Mouse (Mus musculus) spleen, postnatal 10 days (tissue): ENCODE measurements around the gene Ankmy2.
A peak's percentile ranks its signal among the peaks of the same experiment; 100 is the strongest.
"Not testable (repeated sequence)": the region's sequence is repeated elsewhere in the genome, so short reads cannot be mapped to it uniquely, and the experiment has no call there.

Source experiments
- DNase-seq, 2 experiments: peaks; one replicate each; pipeline ENCODE4 v3.0.0; 2021 to 2022; ENCODE audit warnings: low spot score in 2 of 2

Gene Ankmy2

GRCm38 (mm10) chr12:36157638-36158308 lies 859 bp downstream of the Ankmy2 start, which contains the start of gene Bzw2:
TSS of gene Bzw2 (minus strand) at chr12:36158080.
- DNase-seq = peak; percentile 64 to 67

DNA sequence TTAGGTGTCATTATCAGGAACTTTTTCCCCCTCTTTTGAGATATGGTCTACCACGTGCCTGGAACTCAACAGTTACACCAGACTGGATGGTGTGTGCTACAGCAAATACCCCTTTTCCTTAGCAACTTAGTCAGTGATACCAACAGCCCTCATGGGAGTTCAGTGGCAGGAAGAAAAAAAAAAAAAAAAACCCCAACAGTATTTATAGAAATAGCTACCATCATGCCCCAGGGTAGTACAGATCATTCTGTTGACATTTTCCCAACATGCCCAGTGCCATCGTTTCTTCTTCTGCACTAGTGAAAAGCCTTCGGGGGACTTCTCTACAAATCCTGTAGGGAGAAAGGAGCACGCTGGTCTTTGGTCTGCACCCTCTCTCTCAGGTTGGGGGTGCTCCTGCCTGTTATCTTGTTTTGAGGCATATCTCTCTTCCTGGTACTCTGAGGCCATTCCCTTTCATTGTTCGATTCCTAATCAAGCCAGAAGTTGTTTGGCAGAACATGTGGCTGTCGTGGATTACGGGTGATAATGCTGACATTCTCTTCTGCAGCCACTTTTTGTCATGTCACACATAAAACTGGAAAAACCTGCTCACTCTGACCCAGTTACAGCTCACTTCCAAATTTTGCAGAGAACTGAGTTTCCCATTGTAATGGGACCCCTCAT lies 7.3 kb downstream of the Ankmy2 start:
- no peak for DNase-seq

DNA sequence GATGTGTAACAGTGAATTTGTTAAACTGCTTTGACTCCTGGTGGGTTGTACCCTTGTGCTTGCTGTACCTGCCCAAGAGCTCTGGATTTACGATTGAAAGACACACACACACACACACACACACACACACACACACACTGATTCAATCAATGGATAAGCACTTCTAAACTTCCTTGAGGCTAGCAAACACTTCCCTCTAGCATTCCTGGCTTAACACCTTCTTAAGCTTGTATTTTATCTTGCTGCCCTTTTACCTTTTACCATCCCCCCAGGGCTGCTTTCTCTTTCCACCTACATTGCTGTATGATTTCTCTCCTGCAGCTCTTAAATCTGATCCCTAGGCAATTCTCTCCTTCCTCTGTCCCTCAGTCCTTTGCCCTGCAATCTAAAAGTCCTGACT lies 8.4 kb downstream of the Ankmy2 start:
- no peak for DNase-seq

- no peak for DNase-seq
Measured at GRCm38 (mm10) chr12:36177227-36177626, 20.3 kb downstream of the Ankmy2 start.

GRCm38 (mm10) chr12:36182570-36182969 lies 25.7 kb downstream of the Ankmy2 start:
- no peak for DNase-seq

GRCm38 (mm10) chr12:36187081-36187480 lies 30.2 kb downstream of the Ankmy2 start:
- no peak for DNase-seq

- DNase-seq = no peak
Measured at GRCm38 (mm10) chr12:36189610-36190009, 32.7 kb downstream of the Ankmy2 start.

GRCm38 (mm10) chr12:36190343-36190742 lies 33.4 kb downstream of the Ankmy2 start:
- no peak for DNase-seq

GRCm38 (mm10) chr12:36194976-36195375 lies 38.1 kb downstream of the Ankmy2 start:
- DNase-seq = no peak

GRCm38 (mm10) chr12:36205579-36206119 lies 48.7 kb downstream of the Ankmy2 start:
- not testable (repeated sequence) for DNase-seq

DNA sequence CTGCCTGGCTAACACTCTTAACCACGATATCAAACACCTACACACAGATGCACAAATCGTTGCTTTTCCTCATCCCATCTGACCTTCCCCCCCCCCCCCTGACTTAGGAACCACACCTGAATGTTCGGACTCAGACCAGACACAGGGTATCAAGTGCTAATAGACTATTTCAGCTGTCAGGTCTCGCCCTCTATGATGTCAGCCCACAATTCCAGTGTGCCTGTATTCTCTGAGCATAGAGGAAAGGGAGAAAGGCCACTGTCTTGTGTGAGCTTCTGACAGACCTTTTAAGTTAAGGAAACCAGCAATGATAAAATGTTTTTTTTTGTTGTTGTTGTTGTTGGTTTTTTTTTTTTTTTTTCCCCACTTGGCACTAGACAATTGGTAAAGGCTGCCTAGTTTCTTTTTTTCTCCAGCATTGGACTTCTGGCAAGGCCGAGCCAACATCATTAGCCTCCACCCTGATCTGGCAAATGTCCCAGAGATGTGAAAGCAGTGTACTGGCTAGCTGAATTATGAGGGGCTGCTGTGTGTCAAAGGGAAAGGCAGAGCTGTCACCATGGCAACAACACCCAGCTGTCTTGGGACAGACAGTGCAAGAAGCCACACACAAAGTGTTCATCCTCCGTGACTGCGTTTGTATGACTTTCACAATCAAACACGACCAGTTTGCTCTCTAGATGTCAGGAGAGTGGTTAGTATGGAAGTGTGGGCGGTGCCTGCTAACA lies 50.3 kb downstream of the Ankmy2 start:
- peak in 1 of 2 experiments; percentile 29 for DNase-seq

DNA sequence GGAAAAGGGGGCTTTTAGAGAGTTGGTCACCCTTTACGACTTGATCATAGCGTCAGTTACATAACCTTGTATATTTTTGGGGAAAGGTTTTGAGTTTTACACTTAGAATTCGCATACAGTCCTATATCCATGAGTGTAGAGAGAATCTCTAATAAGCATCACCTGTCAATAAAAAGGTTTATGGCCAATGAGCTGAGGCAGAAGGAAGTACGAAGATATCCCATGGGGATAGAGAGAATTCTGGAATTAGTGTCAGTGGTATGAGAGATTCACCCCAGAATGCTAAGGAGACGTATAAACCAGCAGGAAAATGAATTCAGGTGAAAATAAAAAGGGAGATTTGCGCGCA lies 50.9 kb downstream of the Ankmy2 start:
- no peak for DNase-seq

DNA sequence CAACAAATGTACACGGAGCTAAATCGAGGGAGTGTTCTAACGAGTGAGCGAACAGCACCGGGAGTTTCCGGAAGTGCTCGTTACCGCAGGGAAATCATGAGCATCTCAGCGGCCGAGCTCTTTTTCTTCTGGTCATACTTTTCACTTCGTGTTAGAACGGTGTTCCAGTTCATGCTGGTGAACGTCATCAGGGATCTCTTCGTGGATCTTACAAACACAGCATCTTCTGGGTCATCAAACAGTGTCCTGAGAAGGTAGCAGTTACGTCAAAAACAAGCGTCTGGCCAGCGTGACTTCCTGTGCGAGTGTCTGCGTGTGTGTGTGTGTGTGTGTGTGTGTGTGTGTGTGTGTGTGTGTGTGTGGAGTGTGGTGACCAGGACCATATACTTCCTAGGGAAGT lies 51.5 kb downstream of the Ankmy2 start:
- no peak for DNase-seq

DNA sequence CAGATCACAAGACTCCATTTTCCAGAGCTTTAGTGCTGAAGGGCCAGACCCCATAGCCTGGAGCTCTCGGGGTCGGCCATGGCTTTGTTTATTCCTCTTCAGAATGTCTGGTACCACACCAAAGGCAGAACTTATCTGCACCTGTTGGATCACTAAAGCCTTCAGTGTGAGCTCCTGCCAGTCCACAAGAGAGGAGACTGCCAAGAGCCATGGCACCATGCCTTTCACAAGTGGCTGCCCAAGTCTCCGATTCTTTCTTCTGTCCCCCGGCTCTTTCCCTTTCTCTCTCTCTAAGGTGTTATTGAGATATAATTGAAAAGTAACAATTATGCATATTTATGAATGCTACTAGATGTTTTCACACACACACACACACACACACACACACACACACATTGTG lies 53.2 kb downstream of the Ankmy2 start:
- DNase-seq = no peak

- no peak for DNase-seq
Measured at GRCm38 (mm10) chr12:36214389-36215148, 57.7 kb downstream of the Ankmy2 start.

DNA sequence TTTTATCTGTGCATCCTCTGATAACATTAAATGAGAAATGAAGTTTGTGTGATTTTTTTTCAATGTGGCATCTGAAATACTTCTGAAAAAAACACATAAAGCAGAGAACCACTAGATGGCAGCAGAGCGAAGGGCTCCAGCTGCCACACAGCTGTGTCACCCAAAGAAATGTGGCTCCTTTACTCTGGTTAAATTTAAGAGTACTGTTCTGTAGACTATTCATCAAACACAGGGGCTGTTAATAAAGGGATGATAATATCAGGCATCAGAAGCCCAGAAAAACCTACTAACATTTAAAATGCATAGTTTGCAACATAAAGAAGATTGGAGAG lies 58.2 kb downstream of the Ankmy2 start:
- DNase-seq = peak in 1 of 2 experiments; percentile 55

DNA sequence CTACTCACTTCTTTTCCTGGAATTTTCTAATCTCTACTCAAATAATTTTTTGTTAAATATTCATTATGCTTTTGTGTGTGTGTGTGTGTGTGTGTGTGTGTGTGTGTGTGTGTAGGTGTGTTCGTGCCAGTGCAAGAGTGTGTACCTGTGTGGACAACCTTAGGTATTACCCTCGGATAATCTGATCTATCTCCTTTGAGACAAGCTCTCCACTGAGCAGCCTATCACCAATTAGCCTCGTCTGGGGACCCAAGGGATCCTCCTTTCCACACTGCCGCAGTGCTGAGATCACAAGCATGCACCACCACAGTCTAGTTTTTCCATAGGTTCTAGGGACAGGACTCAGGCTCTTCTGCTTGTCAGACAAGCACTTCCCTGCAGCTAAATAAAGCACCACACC lies 59.3 kb downstream of the Ankmy2 start:
- no peak for DNase-seq

- DNase-seq = no peak
Measured at GRCm38 (mm10) chr12:36216905-36217304, 60.0 kb downstream of the Ankmy2 start.

DNA sequence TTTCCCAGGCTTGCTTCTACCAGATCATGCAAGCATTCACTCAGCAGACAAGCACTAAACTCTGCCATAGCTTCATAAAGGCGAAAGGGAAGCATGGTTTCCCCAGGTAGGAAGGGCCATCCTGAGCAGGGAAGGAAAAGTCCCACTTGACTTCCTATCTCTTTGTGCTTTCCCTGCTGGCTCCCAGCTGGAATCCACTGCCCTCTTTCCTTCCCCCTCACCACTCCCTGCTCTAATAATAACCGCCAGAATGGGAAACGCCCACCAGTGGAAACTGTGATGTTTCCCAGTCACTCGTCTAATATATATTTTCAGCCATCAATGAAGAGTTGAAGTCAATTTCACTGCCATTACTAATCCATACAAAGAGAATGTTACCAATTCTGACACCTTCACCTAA lies 67.5 kb downstream of the Ankmy2 start:
- DNase-seq = no peak

DNA sequence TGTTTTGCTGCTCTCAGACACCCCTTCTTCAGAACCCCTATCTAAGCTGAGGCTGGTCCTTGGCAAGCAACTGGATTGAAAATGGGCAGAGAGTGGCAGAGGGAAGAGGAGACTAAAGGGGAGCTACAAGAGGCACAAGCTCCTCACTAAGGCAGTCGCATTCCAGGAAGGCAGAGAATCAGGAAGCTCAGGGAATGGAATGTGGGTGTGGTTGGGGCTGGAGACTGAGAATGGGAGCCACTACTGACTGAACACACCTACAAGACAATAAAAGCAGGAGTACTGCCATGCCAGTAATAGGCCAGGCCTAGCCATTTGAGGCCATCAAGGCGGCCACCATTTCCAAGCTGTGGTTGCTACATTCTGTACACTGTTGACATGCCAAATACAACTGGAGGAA lies 74.5 kb downstream of the Ankmy2 start:
- no peak for DNase-seq

DNA sequence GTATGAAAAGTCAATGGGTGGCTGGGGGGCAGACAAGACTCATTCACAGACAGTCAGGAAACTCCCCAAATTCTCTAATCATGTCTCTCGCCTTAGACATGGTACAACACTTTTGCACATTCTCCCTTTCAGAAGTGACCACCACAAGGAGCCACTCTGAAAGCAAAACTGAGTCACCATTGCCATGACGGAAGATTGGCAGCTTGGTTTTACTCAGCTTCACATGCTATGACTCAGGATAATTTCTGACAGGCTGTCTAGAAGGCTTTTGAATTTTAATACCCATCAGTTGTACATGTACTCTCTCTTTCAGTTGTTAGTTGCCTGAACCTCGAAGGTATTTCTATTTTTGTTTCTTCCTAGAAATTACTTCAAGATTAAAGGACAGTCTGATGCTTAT lies 84.3 kb downstream of the Ankmy2 start:
- DNase-seq = no peak
